ENCODE assay signal across 28 mouse cellular contexts in the genomic region with DNA sequence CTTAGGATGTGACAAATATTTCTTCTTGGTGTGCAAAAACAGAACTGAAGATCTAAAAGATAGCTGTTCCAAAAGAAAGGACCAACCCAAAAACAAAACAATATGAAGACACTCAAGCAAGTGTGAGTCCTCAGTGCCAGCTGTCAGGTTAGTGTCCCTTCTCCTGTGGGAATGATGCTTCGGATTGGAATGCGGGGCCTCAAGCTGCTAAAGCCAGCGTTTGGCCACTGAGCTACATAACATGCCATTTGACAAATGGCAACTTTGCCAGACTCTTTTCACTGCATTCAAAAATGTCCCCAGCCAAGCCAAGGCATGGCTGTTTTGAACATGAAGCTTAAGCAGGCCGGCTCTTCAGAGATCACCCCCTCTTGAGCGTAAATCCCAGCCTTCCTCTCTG.
A peak's percentile ranks its signal among the peaks of the same experiment; 100 is the strongest.
DNase-seq lines count a peak whose midpoint lies in the region; ATAC-seq and TF ChIP-seq lines count a peak whose summit lies in the region.
"Had no signal": no experiment of that assay in that cellular context is flagged by ENCODE, and none has a peak within 500 bp of the region (broad histone marks: within the 10 kb centered on the region; RNA-seq: fewer than 3 reads in every experiment).

No protein-coding gene starts in this region.

- no peaks in the 10 kb centered on the region for H3K9me3 ChIP-seq in lung, embryonic 14.5 days (ENCODE audit: low read depth, low read length)
- H3K9me3 ChIP-seq: heart, embryonic 13.5 days; limb, embryonic 12.5 days; midbrain, embryonic 12.5 days had no signal

- no peak for TF ChIP-seq POLR2A in testis, adult 2 months (IDR thresholded peaks at IDR 0.05; ENCODE audit: control insufficient read depth, low read depth, low read length)

- H3K9ac ChIP-seq in lung, embryonic 14.5 days: no peak overlapping the region
- H3K9ac ChIP-seq: heart, embryonic 13.5 days; hindbrain, embryonic 14.5 days; limb, embryonic 12.5 days; midbrain, embryonic 12.5 days had no signal

- no peaks in the 10 kb centered on the region for H3K36me3 ChIP-seq in lung, embryonic 14.5 days (ENCODE audit: insufficient read depth)
- no peaks in the 10 kb centered on the region for H3K36me3 ChIP-seq in testis, adult 2 months (ENCODE audit: control insufficient read depth, insufficient read depth, low read length)
- H3K36me3 ChIP-seq: heart, embryonic 13.5 days; limb, embryonic 12.5 days; midbrain, embryonic 12.5 days had no signal

- DNase-seq in embryo, embryonic 10 days (ENCODE audit: low spot score): peak; percentile 32
- no peak for DNase-seq in embryo, embryonic 9.5 days (ENCODE audit: extremely low spot score)
- peak; percentile 20 for DNase-seq in lung, embryonic 14.5 days
- DNase-seq in lung, postnatal 10 days: no peak
- DNase-seq in testis, postnatal 10 days (ENCODE audit: low spot score): no peak
- DNase-seq in gastrocnemius, postnatal 4 days (ENCODE audit: low spot score in 2 of 2): no peak
- DNase-seq: adrenal gland, adult 2 months; adrenal gland, postnatal 36 days; cerebellum, adult 2 months; cerebellum, postnatal 25 days; gastrocnemius, adult 2 months; gastrocnemius, postnatal 36 days; heart, postnatal 10 days; kidney, adult 9 months; kidney, postnatal 10 days; right cerebral cortex, adult 18-20 months; right cerebral cortex, postnatal 4 days; thymus, postnatal 4 days had no signal

- H3K27ac ChIP-seq in lung, embryonic 14.5 days (ENCODE audit: low read depth): no peak overlapping the region
- H3K27ac ChIP-seq in testis, adult 2 months (ENCODE audit: control insufficient read depth, insufficient read depth, low read depth, low read length): no peak overlapping the region
- H3K27ac ChIP-seq: gastrocnemius, adult 2 months; heart, embryonic 13.5 days; hindbrain, embryonic 14.5 days; limb, embryonic 12.5 days; midbrain, embryonic 12.5 days; stomach, postnatal 0 days had no signal

- H3K27me3 ChIP-seq in lung, embryonic 14.5 days (ENCODE audit: insufficient read depth, low read length): no peaks in the 10 kb centered on the region
- no peaks in the 10 kb centered on the region for H3K27me3 ChIP-seq in testis, adult 2 months (ENCODE audit: control insufficient read depth, insufficient read depth, low read length)
- H3K27me3 ChIP-seq: heart, embryonic 13.5 days; limb, embryonic 12.5 days had no signal

- TF ChIP-seq CTCF in lung, embryonic 14.5 days (IDR thresholded peaks at IDR 0.05; ENCODE audit: low read depth): no peak
- no peak for TF ChIP-seq CTCF in testis, adult 2 months (IDR thresholded peaks at IDR 0.05; ENCODE audit: control insufficient read depth, insufficient read depth, insufficient replicate concordance, low read depth, low read length)

- no peak overlapping the region for H3K4me3 ChIP-seq in lung, embryonic 14.5 days (ENCODE audit: low read depth, low read length)
- H3K4me3 ChIP-seq in testis, adult 2 months (ENCODE audit: control insufficient read depth, low read depth, low read length): peak overlapping the region; percentile 84
- H3K4me3 ChIP-seq: gastrocnemius, adult 2 months; heart, embryonic 13.5 days; limb, embryonic 12.5 days; midbrain, embryonic 12.5 days had no signal

- no peak for ATAC-seq in lung, embryonic 14.5 days (ENCODE audit: insufficient read depth)
- ATAC-seq: activated CD4-positive, CD25-positive, alpha-beta regulatory T cell, adult 4 months; forebrain, embryonic 14.5 days; intestine, postnatal 0 days had no signal

- WGBS in lung, embryonic 14.5 days: 32% methylated on average over 5 of the region's 5 CpGs

- H3K4me2 ChIP-seq in lung, embryonic 14.5 days: no peak overlapping the region
- H3K4me2 ChIP-seq: heart, embryonic 13.5 days; hindbrain, embryonic 14.5 days; limb, embryonic 12.5 days; liver, embryonic 11.5 days; midbrain, embryonic 12.5 days had no signal

- H3K4me1 ChIP-seq in lung, embryonic 14.5 days (ENCODE audit: insufficient read depth): peaks cover 3% of the 10 kb centered on the region; the same call in 1 of the 2 replicates
- peaks cover 5% of the 10 kb centered on the region for H3K4me1 ChIP-seq in testis, adult 2 months (ENCODE audit: control insufficient read depth, insufficient read depth, low read length)

Comparison
In these comparisons a context has a peak if more than half of its experiments do, and no peak if none do; other contexts are left out.
1. DNase-seq: peak in embryo, embryonic 10 days (single experiment) and lung, embryonic 14.5 days (single experiment); none in embryo, embryonic 9.5 days (single experiment), lung, postnatal 10 days (single experiment), testis, postnatal 10 days (single experiment) and gastrocnemius, postnatal 4 days (0 of 2).